In genomic region chr4:136053247-136053596, GRCm38 (mm10) we compare ENCODE assay signal across 8 mouse cellular contexts. TPM values are rescaled to one million over a fixed set of nuclear protein-coding genes. Genes with fewer than 3 reads are reported as not detected.
A peak's percentile ranks its signal among the peaks of the same experiment; 100 is the strongest.
DNase-seq lines count a peak whose midpoint lies in the region; ATAC-seq and TF ChIP-seq lines count a peak whose summit lies in the region.

Rpl11 (minus strand) TSS chr4:136053428.

- H3K36me3 ChIP-seq in ES-Bruce4 (ENCODE audit: control insufficient read depth, insufficient read depth, low read length, poor library complexity, severe bottlenecking), result peaks cover 38% of the 10 kb centered on the region
- H3K36me3 ChIP-seq in forebrain, embryonic 14.5 days (ENCODE audit: control insufficient read depth, insufficient read depth, low read length), result peaks cover 39% of the 10 kb centered on the region
- H3K36me3 ChIP-seq in neural tube, embryonic 15.5 days, result peaks cover 33% of the 10 kb centered on the region

- H3K4me1 ChIP-seq in ES-Bruce4 (ENCODE audit: control insufficient read depth, insufficient read depth, low read length), result no peaks in the 10 kb centered on the region
- H3K4me1 ChIP-seq in forebrain, embryonic 14.5 days (ENCODE audit: control insufficient read depth, insufficient read depth, low read length), result peaks cover 8% of the 10 kb centered on the region; the same call in 1 of the 2 replicates
- H3K4me1 ChIP-seq in neural tube, embryonic 15.5 days, result peaks cover 34% of the 10 kb centered on the region

- peak within 1 kb of the TSS; percentile 98 for H3K4me3 ChIP-seq in ES-Bruce4 (ENCODE audit: low read depth, low read length)
- peak within 1 kb of the TSS; percentile 82 for H3K4me3 ChIP-seq in forebrain, embryonic 14.5 days (ENCODE audit: low read depth, low read length)
- peak within 1 kb of the TSS; percentile 92 for H3K4me3 ChIP-seq in neural tube, embryonic 15.5 days (replicated peaks)

- H3K27ac ChIP-seq in ES-Bruce4 (ENCODE audit: insufficient read depth, low read length), result peak within 1 kb of the TSS; percentile 66
- peak within 1 kb of the TSS; percentile 91 for H3K27ac ChIP-seq in forebrain, embryonic 14.5 days (ENCODE audit: low read depth, low read length)
- peak within 1 kb of the TSS; percentile 91 for H3K27ac ChIP-seq in neural tube, embryonic 15.5 days (replicated peaks)

- H3K4me2 ChIP-seq in forebrain, embryonic 14.5 days (ENCODE audit: low read length), result peak within 1 kb of the TSS; percentile 91
- H3K4me2 ChIP-seq in neural tube, embryonic 15.5 days, result peak within 1 kb of the TSS; percentile 76

- no peak for TF ChIP-seq POLR2A in ES-Bruce4 (IDR thresholded peaks at IDR 0.05; ENCODE audit: insufficient read depth, low read length)

- TF ChIP-seq EP300 in ES-Bruce4 (IDR thresholded peaks at IDR 0.05; ENCODE audit: insufficient read depth, low read depth, low read length), result no peak

- intact Hi-C loops in heart, postnatal 14 days (cut with DNase I), result loop anchor here (2.0 to 10.0 kb wide), 5 partner anchors 32 to 552 kb away; partner anchors contain the start of genes Eloa, Kdm1a, Lypla2 and Pithd1

- TF ChIP-seq CTCF in ES-Bruce4 (IDR thresholded peaks at IDR 0.05; ENCODE audit: low read depth, low read length), result peak; percentile 71

- no peaks in the 10 kb centered on the region for H3K9me3 ChIP-seq in ES-Bruce4 (replicated peaks; ENCODE audit: control insufficient read depth, insufficient read depth, low read length, poor library complexity, severe bottlenecking)
- no peaks in the 10 kb centered on the region for H3K9me3 ChIP-seq in forebrain, embryonic 14.5 days (replicated peaks; ENCODE audit: control insufficient read depth, low read length)
- H3K9me3 ChIP-seq in neural tube, embryonic 15.5 days (replicated peaks), result no peaks in the 10 kb centered on the region

- peak; percentile 99 for ATAC-seq in cerebellum, adult (ENCODE audit: insufficient number of reproducible peaks, low FRiP score, low TSS enrichment)
- ATAC-seq in forebrain, embryonic 14.5 days, result peak; percentile 99
- peak; percentile 97 for ATAC-seq in neural tube, embryonic 15.5 days (ENCODE audit: low FRiP score)

- no peaks in the 10 kb centered on the region for H3K27me3 ChIP-seq in ES-Bruce4 (ENCODE audit: control insufficient read depth, insufficient read depth, low read length, poor library complexity, severe bottlenecking)
- no peaks in the 10 kb centered on the region for H3K27me3 ChIP-seq in forebrain, embryonic 14.5 days (replicated peaks; ENCODE audit: control insufficient read depth, insufficient read depth, low read length)
- H3K27me3 ChIP-seq in neural tube, embryonic 15.5 days (replicated peaks), result no peaks in the 10 kb centered on the region

- H3K9ac ChIP-seq in ES-Bruce4 (ENCODE audit: low read depth, poor library complexity, severe bottlenecking), result peak within 1 kb of the TSS; percentile 98
- peak within 1 kb of the TSS; percentile 95 for H3K9ac ChIP-seq in forebrain, embryonic 14.5 days (ENCODE audit: low read length)
- H3K9ac ChIP-seq in neural tube, embryonic 15.5 days (replicated peaks), result peak within 1 kb of the TSS; percentile 96

- WGBS in forebrain, embryonic 14.5 days, result under 1% methylated on average over 21 of the region's 21 CpGs
- under 1% methylated on average over 21 of the region's 21 CpGs for WGBS in neural tube, embryonic 15.5 days

- peak; percentile 98 for DNase-seq in forebrain, embryonic 14.5 days (ENCODE audit: low spot score)
- peak; percentile 87 to 91 for DNase-seq in heart, postnatal 14 days
- DNase-seq in layer of hippocampus, adult 11-12 months (ENCODE audit: low spot score), result peak; percentile 93
- peak; percentile 94 to 95 for DNase-seq in lung, adult 18-20 months
- peak; percentile 91 for DNase-seq in testis, postnatal 14 days (ENCODE audit: low spot score)

RNA-seq across cellular contexts. Expression of gene Rpl11, which starts in this region (rescaled TPM):
- 1,525 and 1,581 TPM in 2 replicates for polyA plus RNA-seq in ES-Bruce4 (2011; ENCODE audit: insufficient read depth, insufficient read length, low read depth, missing spikeins)
- 331 and 459 TPM in 2 replicates for polyA plus RNA-seq in forebrain, embryonic 14.5 days (2014; fragmentation: Nextera tagmentation; extraction: Ambion mirVana)
- 100 to 1,000 TPM; 257 to 279 TPM for total RNA-seq in heart, postnatal 14 days (2021)
- 281 and 320 TPM in 2 replicates for polyA plus RNA-seq in neural tube, embryonic 15.5 days (2015; fragmentation: Nextera tagmentation; extraction: Ambion mirVana)

Comparison
In these comparisons a context has a peak if more than half of its experiments do, and no peak if none do; other contexts are left out.
1. Peak in every context shown above with its lines: DNase-seq, ATAC-seq, H3K4me3 ChIP-seq and H3K27ac ChIP-seq.